Mouse (Mus musculus): ENCODE data around the gene Tor3a. TPM values are rescaled to one million over a fixed set of nuclear protein-coding genes. Genes with fewer than 3 reads are reported as not detected.

Tor3a gene
- polyA plus RNA-seq, 1 experiment from 2014 or later = 7.2 TPM

Other genes with a start within 250 kb of the Tor3a start
- 22.2 and 29.7 TPM in 2 replicates for gene Soat1, start 200.0 kb downstream of the Tor3a start, polyA plus RNA-seq (2016; fragmentation: Nextera tagmentation; extraction: Ambion mirVana)
- 0.35 and 0.54 TPM in 2 replicates for gene Gm10031, start 150.3 kb downstream of the Tor3a start, polyA plus RNA-seq (2016; fragmentation: Nextera tagmentation; extraction: Ambion mirVana)
- 5.1 and 5.3 TPM in 2 replicates for gene Abl2, start 115.6 kb downstream of the Tor3a start, polyA plus RNA-seq (2016; fragmentation: Nextera tagmentation; extraction: Ambion mirVana)
- 19.4 and 19.9 TPM in 2 replicates for gene Fam20b, start 44.7 kb upstream of the Tor3a start, polyA plus RNA-seq (2016; fragmentation: Nextera tagmentation; extraction: Ambion mirVana)
- 2.2 and 2.4 TPM in 2 replicates for gene Angptl1, start 164.2 kb upstream of the Tor3a start, polyA plus RNA-seq (2016; fragmentation: Nextera tagmentation; extraction: Ambion mirVana)